Mouse (Mus musculus): ENCODE data around the gene Crebl2. TPM values are rescaled to one million over a fixed set of nuclear protein-coding genes. Genes with fewer than 3 reads are reported as not detected.
A peak's percentile ranks its signal among the peaks of the same experiment; 100 is the strongest.

Gene Crebl2
- total RNA-seq (2022): 10 to 100 TPM; 39.0 to 45.3 (median 42.1) TPM

DNA sequence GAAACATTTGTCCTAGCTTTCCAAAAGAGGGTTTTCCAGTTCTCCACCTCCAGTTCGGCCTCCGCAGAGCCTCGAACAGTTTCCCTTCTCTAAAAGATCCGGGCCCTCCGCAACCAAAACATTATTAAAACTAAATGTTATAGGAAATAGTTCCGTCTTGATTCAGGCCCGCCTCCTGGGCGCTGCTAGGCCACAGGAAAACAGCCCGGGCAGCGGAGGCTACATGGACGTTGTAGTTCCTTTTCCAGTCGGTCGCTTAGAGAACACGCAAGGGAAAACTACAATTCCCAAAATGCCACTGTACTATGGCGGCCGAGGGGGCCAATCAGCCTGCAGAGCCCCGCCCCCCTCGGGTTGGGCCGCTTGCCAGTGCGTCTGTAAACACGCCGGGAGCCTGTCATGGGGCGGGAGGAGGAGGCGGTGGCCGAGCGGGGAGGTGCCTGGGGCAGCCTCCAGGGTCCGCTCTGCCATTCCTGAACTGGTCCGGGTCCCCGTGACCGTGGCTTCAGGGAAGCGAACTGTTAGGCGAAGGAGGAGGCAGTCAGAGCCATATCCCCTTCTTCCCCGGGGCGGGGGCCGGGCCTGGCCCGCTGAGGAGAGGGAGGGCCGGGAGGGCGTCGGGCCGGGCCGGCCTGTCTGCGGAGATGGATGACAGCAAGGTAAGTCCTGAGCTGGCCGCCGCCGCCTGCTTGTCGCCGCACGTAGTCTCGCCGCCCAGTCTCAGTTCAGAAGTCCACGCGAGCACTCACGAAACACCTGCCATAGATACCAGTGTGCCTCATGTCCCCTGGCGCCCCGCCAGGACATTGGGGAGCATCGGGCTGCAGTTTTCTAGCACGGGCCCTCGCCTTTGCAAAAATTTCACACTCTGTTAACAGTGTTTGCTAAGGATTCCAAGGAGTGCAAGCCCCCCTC lies at the start of gene Crebl2:
Crebl2 (plus strand) TSS at position 369 of the 915 bp plus-strand sequence.
- peak; percentile 100 for DNase-seq (ENCODE audit: low spot score in 2 of 2)

DNA sequence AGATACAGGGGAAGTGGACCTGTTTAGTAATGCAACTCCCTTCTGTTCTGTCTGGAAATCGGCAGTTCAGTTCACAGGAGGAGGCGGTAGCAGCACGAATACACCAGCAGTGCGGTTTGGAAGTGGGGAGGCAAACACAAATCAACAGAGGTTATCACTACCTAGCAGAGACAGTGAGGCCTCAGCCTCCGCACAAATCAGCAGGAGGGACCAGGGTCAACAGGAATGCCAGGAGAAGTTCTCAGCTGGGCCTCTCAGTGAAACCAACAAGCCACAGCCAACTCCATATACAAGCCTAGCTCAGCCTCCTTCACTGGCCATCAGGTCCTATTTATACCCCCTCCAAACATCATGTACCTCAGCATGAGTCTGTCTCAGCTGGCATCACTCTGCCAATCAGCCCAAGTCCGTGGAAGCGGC lies 48.5 kb upstream of the Crebl2 start:
- DNase-seq (ENCODE audit: low spot score in 2 of 2): no peak

DNA sequence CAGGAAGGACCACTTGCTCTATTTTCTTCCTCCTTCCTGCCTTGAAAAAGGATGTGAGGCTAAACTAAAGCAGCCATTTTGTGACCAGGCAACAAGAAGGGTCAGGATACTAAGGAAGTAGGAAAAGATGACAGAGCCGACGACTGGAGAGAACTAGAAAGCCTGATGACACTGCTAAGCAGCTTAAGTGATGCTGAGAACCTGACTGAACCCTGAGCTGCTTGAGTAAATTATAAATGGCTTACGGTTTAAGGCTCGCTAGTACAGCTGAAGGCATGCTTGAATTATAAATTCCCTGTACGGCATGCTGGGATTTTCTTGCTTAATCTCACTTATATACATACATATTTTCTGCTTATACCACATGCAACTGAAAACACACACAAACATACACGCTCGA lies 47.1 kb upstream of the Crebl2 start:
- DNase-seq (ENCODE audit: low spot score in 2 of 2): no peak

DNA sequence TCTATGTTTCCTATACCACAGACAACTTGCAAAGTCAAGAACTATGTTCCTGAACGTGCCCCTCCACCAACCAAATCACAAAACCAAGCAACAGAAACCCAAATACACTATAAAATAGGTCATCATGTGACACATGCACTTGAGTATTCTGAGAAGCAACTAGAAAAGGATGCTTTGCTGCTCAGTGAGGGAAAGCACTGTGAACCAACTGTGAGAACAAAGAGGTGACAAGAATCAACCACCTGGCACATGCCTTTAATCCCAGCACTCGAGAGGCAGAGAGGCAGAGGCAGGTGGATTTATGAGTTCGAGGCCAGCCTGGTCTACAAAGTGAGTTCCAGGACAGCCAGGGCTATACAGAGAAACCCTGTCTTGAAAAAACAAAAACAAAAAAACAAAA lies 43.5 kb upstream of the Crebl2 start:
- DNase-seq (ENCODE audit: low spot score in 2 of 2): no peak

DNA sequence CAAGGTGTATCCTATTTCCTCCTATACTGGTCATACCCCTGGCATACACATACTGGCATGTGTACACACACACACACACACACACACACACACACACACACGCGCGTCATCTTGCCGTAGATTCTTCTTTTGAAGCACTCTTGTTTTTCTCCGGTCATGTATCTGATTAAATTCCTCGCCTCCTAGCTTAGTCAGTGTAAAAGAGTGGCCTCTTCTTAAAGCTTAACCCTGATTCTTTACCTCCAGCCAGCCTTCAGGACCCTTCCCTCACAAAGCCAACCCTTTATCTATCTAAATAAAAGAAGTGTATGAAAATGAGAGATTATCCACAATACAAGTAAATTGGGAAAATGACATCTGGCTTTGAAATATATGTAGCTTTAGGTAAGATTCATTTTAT lies 40.9 kb upstream of the Crebl2 start:
- DNase-seq (ENCODE audit: low spot score in 2 of 2): no peak

DNA sequence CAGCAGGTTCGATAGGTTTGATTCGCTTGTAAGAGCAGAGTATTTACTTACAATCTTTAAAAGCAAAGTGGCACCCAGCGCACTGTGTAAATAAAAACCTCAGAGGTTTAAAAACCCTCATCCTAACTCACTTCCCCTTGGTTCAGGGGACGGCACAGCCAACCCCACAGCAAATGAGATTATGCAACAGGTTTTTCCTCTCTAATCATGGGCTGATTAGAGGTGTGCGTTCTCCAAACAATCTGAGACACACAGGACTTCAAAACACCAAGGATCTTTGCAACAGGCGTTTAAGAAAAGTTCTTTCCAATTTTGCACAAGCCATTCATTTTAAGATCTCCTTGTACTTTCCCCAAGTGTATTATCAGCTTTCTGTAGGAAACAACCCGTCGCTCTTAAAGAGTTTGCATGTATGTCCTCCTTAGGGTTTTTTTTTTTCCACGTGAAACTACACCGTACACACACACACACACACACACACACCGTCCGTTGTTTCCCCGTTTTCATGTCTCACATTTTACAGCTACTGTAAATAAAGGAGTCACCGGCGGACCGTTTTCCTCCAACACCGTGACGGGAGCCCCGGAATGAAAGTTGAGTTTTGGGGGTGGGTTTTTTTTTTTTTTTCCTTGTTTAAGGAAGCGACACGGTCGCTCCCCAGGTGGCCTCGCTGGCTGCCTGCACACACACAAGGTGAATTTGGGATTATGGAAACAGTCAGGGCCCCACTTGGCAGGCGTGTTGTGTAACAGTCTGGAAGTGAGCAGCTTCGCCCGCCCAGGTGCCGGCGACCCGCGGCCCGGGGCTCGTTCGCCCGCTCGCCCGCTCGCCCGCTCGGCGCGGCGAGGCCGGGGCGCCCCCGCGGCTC lies 38.5 kb upstream of the Crebl2 start:
- peak in 1 of 2 experiments; percentile 4 for DNase-seq (ENCODE audit: low spot score in 2 of 2)

DNA sequence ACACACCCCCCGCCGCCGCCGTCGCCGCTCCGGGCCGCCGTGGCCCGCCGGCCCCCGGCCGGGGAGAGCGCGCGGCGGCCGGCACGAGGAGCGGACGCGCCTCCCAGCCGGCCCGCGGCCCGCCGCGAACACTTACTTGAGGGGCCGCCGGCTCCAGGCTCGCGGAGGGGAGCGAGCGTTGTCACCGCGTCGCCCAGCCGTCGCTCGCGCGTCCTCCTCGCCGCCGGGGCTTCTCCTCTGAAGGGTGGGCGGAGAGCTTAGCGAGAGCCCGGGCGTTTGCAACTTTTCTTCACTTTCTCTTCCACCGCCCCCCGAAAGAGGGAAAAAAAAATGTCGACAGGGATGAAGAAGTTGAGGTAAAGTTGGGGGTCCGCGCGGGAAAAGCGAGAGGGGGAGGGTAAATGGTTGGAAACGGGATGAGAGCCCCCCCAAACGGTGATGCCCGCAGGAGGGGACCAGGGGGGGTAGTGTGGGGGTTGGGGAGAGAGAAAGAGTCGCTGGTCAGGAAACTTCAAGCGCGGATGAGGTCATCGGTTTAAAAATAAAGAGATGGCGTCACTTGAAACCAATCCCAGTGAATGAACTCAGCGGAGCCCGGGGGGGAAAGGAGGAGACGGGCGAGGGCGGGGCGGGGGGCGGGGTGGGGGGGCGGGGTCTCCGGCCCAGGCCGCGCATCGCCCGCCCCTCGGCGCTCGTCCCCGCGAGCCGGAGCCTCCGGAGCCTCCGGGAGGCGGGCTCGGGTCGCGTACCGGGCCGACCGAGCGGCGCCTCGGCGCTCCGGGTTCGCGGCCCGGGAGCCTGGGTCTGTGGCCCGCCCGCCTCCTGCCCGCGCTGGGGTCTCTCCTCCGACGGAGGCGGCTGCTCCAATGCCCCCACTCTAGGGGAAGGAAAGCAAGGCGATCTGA lies 37.6 kb upstream of the Crebl2 start, which contains the start of gene Dusp16:
Dusp16 (minus strand) TSS at position 485 of the 905 bp plus-strand sequence.
- DNase-seq (ENCODE audit: low spot score in 2 of 2): peak; percentile 39 to 85

DNA sequence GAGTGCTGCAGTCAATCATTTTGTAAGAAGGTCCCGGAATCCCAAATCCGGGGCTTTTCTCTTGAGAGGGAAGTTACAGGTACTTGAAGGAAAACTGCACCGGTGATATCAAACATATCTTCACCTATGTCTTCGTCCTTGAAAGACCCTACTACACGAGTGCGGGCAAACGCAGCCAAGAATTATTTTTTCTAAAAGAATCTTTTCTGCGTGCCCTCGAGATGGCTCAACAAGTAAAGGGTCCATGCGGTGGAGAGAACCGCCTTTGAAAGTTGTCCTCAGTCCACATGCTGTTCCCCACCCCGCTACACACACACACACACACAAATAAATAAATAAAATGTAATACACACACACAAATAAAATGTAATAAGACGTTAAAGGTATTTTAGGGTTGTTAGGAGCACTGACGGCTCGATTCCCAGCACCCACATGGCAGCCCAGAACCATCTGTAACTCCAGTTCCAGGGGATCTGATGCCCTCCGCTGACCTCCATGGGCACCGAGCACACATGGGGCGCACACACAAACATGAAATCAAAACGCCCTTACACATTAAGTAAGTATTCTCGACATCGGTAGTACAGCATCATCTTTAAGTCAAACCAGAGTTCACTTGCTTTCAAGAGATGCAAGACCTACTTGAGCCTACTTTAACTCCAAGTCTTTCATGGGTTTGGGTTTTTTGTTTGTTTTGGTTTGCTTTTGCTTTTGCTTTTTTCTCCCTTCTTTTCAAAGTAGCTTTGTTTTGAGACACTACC lies 36.7 kb upstream of the Crebl2 start:
- DNase-seq (ENCODE audit: low spot score in 2 of 2): peak in 1 of 2 experiments; percentile 11

DNA sequence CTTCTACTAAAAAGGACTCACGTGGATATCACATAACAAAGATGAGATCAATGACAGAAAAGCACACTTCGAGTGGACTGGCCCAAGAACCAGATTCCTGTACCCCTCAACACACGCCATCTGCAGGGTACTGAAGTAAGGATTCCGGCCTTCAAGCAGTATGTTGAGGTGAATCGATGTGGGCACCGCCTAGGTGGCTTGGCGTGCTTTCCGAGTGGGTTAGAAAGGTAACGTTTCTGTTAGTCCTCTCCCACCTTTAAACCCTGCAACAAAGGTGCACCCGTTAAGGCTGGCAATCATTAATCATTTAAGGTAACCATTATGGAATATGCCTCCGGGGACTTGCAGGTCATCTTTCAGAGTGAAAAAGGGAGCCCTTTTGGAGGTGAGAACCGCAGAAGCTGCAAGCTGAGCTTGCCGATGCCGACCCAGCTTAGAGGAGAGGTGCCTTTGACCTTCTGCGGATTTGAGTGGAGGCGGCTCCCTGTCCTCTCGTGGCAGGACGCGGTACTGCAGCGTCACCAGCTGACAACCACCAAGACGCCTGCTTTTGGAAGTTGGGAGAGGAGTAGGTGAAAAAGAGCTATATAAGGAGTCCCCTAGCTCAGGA lies 35.9 kb upstream of the Crebl2 start:
- peak; percentile 55 to 80 for DNase-seq (ENCODE audit: low spot score in 2 of 2)

DNA sequence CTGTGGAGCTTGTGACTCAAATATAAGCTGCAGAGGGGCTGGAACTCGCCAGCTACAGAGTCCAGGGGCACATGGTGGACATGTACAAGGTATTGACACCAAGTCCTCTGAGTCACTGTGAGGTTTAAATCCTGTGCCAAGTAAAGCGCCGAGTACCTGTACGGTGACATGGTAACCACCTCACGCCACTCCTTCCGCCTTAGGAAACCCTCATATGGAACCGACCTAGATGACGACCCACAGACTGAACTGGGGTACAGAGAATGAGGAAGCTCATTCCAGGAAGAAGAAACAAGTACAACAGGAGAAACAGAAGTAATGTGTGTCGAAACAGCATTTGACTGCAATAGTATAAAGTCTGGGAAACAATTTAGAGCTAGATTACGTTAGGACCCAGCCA lies 33.7 kb upstream of the Crebl2 start:
- no peak for DNase-seq (ENCODE audit: low spot score in 2 of 2)

DNA sequence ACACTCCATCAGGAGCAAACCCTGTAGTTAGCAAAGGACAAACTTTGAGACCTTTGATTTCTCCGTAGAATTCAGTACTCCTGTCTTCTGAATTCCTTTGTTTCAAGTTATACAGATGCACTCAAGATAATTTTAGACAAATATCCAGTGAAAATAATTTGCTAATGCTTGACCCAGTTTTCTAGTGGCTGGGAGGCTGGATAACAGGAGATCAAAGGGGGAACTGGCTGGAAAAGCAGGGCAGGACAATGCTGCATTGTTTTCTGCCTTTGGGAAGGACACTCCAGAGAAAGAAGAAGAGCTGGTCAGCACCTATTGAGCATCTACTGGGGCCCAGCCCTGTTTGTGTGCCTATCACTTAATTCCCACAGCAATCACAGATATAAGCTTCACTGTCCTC lies 28.5 kb upstream of the Crebl2 start:
- DNase-seq (ENCODE audit: low spot score in 2 of 2): no peak

DNA sequence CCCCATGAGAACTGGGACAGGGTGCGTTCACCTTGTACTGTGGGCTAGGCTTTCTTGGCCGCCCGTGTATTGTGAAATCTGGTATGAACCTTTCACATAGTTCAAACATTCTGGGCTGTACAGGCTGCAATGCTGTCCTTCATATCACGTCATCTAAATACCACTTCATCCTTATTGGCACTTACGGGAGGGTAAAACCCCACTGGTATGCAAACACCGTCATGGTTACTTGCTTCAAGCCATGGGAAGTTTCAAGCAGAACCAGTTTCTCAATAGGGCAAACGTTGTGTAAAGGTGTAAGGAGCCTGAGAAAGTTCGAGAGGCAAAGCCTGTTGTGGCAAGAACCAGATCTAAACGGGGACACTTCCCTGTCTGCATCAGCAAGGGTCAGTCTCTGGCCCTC lies 27.3 kb upstream of the Crebl2 start:
- no peak for DNase-seq (ENCODE audit: low spot score in 2 of 2)

DNA sequence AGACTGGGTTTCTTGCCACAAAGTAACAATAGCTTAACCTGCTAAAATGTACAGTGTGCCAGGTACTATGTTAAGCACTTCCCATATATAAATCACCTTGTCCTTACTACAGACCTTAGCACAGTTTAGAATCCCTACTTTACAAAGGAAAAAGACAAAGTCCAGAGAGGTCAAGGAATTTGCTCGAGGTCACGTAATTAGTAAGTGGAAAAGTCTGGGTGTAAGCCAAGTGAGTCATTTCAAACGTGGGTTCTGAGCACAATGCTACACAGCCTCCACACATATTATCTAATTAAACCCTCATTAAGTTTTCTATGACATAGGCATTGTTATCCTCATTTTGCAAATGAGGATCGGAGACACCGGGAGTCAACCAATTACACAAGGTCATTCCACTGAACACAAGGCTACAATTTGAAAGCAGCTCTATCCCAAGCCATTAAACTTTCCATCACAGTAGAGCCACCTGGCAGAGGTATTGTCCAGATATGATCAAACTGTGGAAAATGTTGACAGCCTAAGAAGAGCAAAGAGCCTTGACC lies 25.1 kb upstream of the Crebl2 start:
- no peak for DNase-seq (ENCODE audit: low spot score in 2 of 2)

DNA sequence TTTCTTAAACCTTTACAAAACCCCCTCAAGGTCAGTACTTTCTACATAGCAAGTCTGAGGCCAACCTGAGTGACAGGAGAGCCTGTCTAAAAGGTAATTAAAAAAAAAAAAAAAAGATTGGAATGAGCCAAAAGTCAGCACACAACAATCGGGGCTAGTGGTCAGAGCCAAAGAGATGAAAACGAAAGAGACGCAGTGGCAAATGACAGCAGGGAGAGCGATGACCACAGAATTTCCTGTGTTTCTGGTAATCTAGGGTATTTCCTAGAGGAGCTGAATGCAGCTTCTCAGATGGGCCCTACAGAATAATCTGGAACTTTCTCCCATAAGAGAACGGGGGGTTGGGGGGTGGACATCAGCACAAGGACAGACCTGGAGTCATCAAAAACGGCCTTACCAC lies 23.8 kb upstream of the Crebl2 start:
- DNase-seq (ENCODE audit: low spot score in 2 of 2): no peak

DNA sequence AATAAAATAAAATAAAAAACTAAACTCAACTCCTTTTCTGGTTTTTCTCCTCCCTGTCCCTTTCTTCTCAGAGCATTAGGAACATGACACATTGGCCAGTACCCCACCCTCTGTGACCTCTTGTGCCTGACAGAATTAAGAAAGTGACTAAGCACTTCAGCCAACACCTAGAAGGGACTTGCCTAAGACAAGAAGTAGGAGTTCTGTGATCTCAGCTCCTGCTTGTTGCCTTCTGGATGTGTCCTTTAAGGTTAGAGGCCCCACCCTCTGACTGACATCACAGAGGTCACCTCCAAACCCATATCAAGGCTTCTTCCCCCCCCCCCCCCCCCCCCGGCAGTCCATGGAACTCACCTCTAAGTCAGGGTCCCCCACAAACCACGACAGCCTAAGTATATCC lies 22.9 kb upstream of the Crebl2 start:
- DNase-seq (ENCODE audit: low spot score in 2 of 2): no peak

DNA sequence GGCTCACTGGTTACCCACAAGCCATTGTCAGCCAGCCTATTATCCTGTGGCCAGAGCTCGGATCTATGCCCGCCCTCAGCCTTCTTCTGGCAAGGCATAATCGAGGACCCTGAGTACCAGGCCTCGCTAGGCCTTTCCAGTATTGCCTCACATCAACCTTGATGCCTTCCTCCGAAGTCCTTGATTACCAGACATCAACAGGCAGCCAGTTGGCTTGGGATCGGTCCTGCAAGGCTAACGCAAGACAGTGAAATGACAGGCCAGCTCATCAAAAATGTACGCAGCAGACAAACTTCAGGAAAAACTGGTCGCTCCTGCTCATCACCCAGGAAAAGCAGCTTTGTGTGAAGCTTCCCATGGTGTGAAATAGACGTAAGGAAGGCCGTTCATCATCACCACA lies 22.2 kb upstream of the Crebl2 start:
- DNase-seq (ENCODE audit: low spot score in 2 of 2): no peak

DNA sequence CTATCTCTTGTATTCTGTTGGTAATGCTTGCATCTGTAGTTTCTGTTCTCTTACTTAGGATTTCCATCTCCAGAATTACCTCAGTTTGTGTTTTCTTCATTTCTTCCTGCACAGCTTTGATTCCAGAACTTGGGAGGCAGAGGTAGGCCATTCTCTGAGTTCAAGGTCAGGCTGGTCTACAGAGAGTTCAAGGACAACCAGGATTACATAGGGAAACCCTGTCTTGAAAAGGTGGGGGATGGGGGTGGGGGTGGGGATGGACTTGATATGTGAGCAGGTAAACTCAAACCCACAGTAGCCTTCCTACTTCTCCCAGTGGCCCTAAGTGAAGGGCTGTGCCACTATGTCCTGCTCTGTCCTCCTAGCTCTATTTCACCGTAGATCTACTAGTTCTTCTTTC lies 16.9 kb upstream of the Crebl2 start:
- no peak for DNase-seq (ENCODE audit: low spot score in 2 of 2)

DNA sequence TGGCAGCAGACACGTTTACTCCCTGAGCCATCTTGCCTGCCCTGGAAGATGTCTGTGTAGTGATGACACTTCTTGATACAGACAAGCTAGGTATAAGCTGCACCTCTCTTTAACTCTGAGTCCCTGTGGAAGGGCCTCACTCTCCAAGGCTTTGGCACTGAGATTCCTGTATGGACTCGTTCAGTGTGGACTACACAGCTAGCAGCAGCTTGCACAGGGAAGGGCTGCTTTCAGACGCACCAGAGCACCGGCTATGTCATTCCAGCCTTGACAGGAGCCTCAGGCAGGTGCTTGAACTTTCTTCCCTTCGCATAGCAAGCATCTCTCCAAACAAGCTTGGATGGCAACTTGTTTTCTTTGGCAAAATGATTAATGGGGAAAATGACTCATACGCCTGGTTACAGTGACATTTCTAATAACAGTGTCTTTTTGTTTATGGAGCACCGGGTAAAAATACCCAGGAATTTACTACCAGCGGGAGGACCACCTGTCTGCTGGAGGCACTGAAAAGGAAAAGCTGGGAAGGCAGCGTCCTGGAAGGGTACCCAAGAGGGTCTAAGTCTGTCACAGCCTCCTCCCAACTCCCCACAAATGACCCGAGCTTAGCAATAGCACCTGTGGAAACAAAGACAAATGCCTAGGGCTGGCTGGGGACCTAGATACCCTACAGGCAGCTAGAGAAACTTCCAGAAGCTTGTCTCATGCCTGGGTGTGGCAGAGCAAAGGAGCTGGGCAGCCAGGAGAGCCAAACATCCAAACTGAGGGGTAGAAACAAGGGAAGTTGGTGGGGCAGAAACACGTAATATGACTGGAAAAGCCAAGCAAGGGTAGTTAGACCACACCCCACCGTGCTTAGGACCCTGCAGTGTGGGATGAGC lies 12.7 kb upstream of the Crebl2 start:
- DNase-seq (ENCODE audit: low spot score in 2 of 2): no peak

DNA sequence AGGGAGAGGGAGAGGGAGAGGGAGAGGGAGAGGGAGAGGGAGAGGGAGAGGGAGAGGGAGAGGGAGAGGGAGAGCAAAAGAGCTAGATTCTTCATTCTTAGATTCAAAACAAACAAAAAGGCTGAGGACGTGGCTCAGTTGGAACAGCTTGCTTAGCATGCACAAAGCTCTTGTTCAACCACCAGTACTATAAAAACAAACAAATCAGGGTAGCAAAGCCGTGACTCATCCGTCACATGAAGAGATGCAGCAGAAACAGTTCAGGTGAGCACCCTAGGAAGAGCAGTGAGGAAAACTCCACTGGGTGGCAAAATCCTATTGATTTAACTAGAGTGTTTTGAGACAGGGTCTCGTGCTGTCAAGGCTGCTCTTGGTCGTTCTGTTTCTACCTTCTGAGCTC lies 10.2 kb upstream of the Crebl2 start:
- DNase-seq (ENCODE audit: low spot score in 2 of 2): no peak
